Mouse (Mus musculus) inflammation-experienced regulatory T-cells, adult 6 months (primary cell): Measurements from ENCODE around the gene Gspt1. TPM values are rescaled to one million over a fixed set of nuclear protein-coding genes. Genes with fewer than 3 reads are reported as not detected.
A peak's percentile ranks its signal among the peaks of the same experiment; 100 is the strongest.

ENCODE experiments used
- ATAC-seq: one replicate; pipeline ENCODE4 v1.8.0; 2017
- polyA plus RNA-seq, 3 experiments: library from polyadenylated mRNA; unstranded; fragments of 100-300 nt; shearing (Covaris generic); gene quantifications; one replicate each; pipeline ENCODE4 v1.2.1; 2017

Gspt1 gene
- polyA plus RNA-seq, 3 experiments from 2014 or later, result 37.7 to 49.5 (median 44.7) TPM

DNA sequence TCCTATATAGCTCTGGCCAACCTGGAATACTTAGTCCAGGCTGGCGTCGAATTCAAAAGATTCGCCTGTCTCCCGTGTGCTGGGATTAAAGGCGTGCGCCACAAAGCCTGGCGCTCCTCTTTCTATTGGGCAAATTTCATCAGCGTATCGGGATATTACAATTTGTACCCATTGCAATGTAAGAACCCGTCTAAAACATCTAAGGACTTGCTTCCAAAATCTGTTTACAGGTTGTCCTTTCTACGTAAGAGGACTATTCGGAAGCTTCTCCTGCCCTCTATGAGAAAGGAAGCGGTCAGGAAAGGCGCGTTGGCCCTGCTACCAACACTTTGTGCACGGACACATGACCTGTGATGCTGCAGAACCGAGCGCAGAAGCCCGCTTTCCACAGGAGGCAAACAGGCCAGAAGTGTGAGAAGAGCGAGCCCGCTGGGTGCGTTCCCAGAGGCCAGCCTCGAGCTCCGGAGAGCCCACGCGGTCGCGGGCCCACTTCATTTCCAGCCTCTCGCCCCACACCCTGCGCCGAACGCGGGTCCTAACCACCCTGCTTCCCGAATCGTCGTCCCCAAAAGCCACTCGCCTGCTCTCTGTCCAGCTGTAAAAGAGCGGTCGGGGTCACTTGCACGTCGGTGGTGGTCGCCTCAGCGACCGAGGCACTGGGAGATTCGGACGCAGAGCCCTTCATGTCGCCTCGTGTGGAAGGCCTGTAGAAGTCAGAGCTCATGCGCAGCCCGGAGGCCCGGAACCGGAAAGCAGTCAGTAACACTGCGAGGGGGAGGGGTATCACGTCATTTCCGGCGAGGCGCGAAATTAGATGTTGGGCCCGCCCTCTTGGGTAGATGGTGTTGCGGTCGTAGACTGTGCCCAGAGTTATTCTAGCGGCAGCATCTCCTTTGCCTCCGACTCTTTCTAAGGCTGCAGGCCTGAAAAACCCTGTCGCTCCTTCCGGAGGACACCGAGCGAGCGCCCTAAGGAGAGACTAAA lies 51.3 kb downstream of the Gspt1 start, which contains the start of gene Rsl1d1:
TSS of gene Rsl1d1 (minus strand) at position 761 of the 984 bp plus-strand sequence.
- ATAC-seq, result peak; percentile 96

DNA sequence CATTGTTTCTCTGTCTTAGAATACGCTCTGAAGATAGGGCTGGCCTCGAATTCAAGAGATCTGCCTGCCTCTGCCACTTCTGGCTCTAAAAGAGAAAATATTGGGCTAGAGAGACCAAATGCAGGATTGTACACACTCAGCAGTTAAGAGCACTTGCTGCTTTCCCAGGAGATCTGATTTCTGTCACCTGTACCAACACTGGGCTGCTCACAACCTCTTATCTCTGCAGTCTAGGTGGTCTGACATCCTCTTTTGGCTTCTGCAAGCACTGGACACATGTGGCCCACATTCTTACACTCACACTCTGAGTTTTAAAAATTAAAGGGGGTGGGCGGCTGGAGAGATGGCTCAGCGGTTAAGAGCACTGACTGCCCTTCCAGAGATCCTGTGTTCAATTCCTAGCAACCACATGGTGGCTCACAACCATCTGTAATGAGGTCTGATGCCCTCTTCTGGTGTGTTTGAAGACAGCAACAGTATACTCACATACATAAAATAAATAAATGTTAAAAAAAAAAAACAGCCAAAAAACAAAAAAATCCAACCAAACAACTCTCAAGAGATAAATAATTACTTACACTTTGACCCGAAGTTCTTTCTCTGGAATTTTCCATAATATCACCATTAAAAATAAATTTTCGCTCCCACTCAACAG lies 52.3 kb downstream of the Gspt1 start:
- ATAC-seq, result no peak

DNA sequence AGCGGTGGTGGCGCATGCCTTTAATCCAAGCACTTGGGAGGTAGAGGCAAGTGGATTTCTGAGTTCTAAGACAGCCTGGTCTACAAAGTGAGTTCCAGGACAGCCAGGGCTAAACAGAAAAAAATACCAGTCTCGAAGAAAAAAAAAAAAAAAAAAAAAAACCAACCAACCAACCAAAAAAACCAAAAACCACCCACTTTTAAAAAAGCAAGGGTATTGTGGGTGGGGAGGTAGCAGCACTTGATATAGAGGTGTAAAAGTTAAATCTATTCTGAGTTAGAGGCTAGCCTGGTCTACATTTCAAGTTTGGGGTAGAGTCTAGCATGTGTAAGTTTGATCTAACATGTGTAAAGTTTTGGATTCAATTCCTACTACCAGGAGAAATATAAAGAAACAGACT lies 53.9 kb downstream of the Gspt1 start:
- no peak for ATAC-seq

DNA sequence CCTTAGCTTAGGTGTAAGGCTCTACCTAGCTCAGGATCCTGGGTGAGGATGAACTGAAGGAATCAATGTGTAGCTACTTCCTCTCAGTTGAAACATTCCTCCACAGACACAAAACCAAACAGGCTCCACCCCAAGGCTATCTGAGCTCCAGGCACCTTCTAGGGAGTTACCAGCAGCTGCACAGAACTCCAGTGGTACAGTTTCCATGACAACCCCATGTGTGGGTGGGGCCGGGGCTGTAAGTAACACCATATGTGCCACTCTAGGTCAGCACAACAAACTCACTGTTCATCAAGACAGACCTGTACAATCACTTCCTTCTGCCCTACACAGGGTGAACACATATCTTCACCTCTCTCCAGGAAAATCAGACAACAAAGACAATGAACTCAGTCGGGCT lies 55.7 kb downstream of the Gspt1 start:
- ATAC-seq, result no peak

DNA sequence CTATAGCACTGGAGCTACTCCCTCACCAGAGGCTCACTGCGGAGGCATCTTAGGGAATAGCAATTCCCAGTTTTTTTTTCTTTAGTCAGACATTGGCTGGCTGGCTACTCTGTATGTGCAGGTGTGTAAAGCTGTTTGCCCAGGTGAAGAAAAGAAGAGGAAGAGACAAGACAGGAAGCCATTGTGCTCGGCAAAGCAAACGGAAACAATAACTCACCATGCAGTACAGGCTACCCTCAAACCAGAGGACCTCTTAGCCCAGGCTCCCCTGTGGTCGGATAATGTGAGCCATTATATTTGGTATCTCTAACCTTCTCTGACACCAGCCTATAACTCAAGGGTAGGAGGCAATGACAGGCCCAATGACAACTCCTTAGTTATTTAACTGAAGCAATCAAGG lies 57.1 kb downstream of the Gspt1 start:
- ATAC-seq, result no peak

DNA sequence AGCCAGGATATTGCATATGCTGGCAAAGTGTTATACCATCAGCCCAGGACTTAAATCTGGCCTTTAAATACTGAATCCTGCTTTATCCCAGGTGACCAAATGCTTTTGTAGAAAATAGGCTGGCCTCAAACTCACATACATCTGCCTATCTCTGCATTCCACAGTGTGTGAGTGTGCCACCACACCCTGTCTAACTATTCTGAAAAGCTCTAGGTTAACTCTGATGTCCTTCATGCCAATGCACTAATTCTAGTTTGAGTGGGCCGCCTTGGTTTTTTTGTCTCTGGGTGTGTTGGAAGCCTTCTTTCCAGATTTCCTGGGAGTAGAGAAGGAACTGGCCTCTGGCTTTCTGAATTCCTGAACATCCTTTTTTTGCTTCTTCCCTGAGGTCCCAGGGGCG lies 60.9 kb downstream of the Gspt1 start:
- no peak for ATAC-seq

DNA sequence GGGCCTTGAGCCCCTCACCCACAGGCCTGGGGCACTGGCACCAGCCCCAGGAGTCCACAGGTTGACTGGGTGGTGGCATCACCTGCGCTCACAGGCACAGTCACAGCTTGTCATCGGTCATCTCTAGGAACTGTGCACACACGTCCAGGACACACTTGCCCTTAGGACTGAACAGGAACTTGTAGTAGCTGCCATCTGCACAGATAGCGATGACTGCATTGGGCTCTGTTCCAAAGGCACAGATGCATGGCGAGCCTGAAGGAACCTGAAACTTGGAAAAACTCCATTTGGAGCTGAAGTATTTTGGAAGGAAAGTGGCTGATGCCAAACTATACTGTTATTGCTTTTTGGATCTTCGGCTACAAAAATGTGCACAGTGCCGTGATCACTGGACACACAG lies 64.0 kb downstream of the Gspt1 start:
- no peak for ATAC-seq

DNA sequence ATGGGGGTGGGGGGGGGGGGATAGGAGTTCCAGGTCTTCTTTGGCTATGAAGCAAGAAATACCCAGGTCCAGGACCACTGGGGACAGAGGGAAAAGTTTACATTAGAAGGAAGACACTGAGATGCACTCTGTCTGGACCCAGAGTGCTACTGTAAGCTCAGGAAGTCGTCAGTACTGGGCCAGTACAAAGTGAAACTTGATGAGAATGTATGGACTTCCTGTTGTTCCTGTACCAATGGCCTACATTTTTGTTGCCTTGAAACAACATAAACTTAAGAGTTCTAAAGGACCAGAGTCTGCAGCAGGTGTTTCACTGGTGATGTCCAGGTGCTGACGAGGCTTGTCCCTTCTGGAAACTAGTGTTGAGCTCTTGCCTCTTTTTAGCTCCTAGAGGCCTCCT lies 76.7 kb downstream of the Gspt1 start:
- ATAC-seq, result peak; percentile 18

DNA sequence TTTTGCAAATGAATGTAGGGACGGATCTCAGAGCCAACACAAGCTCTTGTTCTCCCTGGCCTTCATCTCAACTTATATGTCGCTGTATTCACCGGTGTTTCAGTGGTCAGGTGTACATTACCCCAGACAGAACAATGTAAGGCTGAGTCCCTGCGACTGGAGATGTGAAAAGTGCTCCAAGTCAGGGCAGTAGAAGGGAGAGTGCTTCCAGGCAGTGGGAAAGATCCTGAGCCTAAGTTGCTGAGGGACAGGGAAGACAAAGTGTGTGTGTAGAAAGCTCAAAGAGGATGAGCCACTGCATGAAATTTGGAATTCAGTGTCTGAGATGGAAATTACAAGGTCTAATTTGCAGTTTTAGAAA lies 77.3 kb downstream of the Gspt1 start:
- no peak for ATAC-seq

DNA sequence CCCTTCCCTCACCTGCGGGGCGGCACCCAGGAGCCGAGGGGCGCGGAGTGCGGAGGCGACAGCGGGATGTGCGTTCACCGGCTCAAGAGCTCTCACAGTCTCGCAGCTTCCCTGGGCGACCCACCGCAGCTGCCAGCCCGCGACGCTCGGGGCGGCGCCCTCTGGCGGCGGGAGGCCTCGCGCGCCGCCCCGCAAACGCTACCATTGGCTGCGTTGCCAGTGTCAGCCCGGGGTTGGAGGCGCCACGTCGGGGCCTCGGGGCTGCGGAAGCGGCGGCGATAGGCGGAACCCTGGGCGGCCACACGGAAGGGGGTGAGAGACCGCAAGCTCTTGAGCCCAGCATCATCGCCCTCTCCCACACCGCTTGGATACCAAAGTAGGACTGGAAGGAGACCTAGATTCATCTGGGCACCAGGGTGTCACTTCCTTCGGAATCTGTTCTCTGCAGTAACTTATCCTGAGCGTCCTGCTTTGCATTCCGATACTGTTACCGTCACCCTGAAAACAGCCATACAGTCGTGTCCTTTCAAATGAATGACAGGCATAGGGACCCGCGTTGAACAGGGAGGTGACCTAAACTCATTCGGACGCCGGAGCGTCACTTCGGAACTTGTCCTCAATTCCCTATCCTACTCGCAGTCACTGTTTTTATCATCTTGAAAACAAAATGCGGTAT lies 77.8 kb downstream of the Gspt1 start, which contains the start of gene Zc3h7a:
TSS of gene Zc3h7a (minus strand) at position 186 of the 676 bp plus-strand sequence.
- peak; percentile 87 for ATAC-seq

DNA sequence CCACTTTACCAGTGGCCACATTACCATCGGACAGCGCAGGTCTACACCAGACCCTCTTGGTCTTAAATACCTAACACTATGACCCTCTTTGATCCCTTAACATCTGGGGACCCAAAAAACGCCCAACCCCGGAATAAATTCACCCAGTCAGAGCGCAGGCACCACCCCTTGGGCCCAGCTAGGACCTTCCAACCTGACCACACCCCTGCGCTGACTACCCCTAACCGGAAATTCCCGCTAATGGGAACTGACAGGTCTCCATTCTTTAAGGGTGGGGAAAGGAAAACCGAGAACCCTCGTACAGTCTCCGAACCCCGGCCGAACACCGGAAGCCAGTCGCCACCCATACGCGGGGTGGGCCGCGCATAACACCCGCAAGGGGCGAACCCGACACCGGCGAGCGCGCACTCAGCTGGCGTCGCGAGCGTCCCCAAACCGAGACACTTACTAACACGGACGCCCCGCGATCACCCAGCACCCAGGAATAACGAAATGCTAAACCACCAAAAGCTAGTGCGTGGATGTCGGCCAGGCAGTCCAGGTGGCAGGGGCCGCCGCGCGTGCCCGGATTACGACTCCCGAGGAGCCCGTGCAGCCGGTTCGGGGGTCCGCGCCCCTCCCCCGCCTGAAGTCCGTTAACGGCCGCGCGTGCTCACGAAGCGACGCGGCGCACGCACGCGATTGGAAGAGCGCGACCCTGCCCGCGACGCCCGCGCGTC lies 78.5 kb downstream of the Gspt1 start:
- ATAC-seq, result peak; percentile 12

DNA sequence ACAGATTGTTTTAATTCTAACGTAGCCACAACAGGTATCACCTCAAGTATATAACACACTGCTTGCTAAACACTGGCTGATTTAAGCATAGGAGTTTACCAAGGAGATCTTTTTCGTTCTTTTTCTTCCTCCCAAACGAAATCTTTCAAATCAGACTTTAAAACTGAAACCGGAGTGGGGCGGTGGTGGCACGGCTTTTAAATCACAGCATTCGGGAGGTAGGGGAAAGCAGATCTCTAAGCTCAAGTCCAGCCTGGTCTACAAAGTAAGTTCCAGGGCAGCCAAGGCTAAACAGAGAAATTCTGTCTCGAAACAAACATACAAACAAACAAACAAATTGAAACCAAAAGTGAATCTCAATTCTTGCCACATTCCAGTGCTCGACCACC lies 79.0 kb downstream of the Gspt1 start:
- no peak for ATAC-seq

DNA sequence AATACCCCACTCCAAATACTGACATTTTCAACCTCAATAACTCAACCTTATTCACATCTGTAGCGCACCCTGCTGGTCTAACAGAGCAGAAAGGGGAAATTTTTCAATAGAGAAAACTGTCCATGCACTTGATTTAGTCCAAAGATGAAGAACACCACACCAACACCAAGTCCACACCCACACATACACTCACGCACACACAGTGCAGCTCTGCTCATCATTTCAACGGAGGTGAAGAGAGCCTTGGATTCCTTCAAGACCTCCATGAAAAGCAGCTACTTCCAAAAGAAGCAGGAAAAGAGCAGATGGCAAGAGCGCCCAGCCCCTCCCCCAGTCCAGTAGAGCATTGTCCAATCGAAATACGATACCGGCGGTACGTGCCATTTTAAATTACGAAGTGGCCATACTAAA lies 79.4 kb downstream of the Gspt1 start:
- peak; percentile 14 for ATAC-seq

DNA sequence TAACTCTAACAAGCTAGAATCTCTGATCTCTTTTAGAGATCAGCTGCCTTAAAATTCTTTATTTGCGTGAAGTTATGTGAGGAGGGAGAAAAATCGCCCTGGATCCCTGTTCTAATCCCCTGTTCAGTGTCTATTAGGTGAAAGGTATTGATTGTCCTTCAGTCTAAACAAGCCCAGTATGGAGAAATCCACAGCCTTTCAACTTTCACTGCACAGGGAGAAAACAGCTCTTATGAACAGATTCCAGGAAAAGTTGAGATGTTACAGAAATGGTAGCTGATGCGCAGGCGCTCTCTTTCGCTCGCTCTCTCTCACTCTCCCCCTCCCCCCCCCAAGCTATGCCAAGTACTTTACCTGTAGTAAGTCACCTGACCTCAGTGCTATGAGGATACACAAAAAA lies 82.4 kb downstream of the Gspt1 start:
- ATAC-seq, result no peak

Other genes starting within 250 kb of the Gspt1 start
- gene Snn, start 193.4 kb downstream of the Gspt1 start, polyA plus RNA-seq, result 1 to 10 TPM in 2 of 3 experiments, under 1 TPM in 1; 0.84 to 1.3 (median 1.1) TPM
- gene Litaf, start 188.2 kb downstream of the Gspt1 start, polyA plus RNA-seq, result 10 to 100 TPM; 29.9 to 99.4 (median 39.3) TPM
- gene Txndc11, start 119.7 kb downstream of the Gspt1 start, polyA plus RNA-seq, result 10 to 100 TPM in 1 of 3 experiments, 1 to 10 TPM in 2; 6.2 to 12.3 (median 9.7) TPM
- gene Zc3h7a, start 77.9 kb downstream of the Gspt1 start, polyA plus RNA-seq, result 100 to 1,000 TPM; 244 to 341 (median 268) TPM
- 100 to 1,000 TPM; 169 to 217 (median 194) TPM for gene Rsl1d1, start 51.0 kb downstream of the Gspt1 start, polyA plus RNA-seq
- gene Tnfrsf17, start 59.5 kb upstream of the Gspt1 start, polyA plus RNA-seq, result not detected
- gene Snx29, start 68.6 kb upstream of the Gspt1 start, polyA plus RNA-seq, result 10 to 100 TPM in 1 of 3 experiments, 1 to 10 TPM in 2; 4.4 to 14.3 (median 6.1) TPM